Mouse (Mus musculus) neural tube, embryonic 14.5 days (tissue): ENCODE data around the gene Zgrf1. TPM values are rescaled to one million over a fixed set of nuclear protein-coding genes. Genes with fewer than 3 reads are reported as not detected.

Source experiments
- ATAC-seq: fragments of 200-750 bp; cut with Nextera tagmentation; 2 replicates; pipeline ENCODE4 v1.8.0; 2017; ENCODE audit warnings: low read depth, mild to moderate bottlenecking, moderate TSS enrichment, moderate library complexity
- H3K27ac ChIP-seq: fragments of 300-500 bp; sonication (generic); 2 replicates; pipeline ENCODE4 v1.5.1; 2014; ENCODE audit warnings: low read depth, mild to moderate bottlenecking, control low read depth, low read length, moderate library complexity, mixed read lengths
- H3K27me3 ChIP-seq: fragments of 300-500 bp; sonication (generic); 2 replicates; pipeline ENCODE4 v1.6.1; 2014; ENCODE audit warnings: low read length; ENCODE audit not compliant: control insufficient read depth, insufficient read depth
- H3K36me3 ChIP-seq: fragments of 300-500 bp; sonication (generic); 2 replicates; pipeline ENCODE4 v1.6.1; 2014; ENCODE audit warnings: low read length, mixed read lengths; ENCODE audit not compliant: control insufficient read depth, insufficient read depth
- H3K4me1 ChIP-seq: fragments of 300-500 bp; sonication (generic); 2 replicates; pipeline ENCODE4 v1.6.1; 2014; ENCODE audit warnings: low read length; ENCODE audit not compliant: control insufficient read depth, insufficient read depth
- H3K4me2 ChIP-seq: fragments of 300-500 bp; sonication (generic); 2 replicates; pipeline ENCODE4 v1.6.1; 2014; ENCODE audit warnings: mild to moderate bottlenecking, low read depth, low read length, control low read depth
- H3K4me3 ChIP-seq: fragments of 300-500 bp; sonication (generic); 2 replicates; pipeline ENCODE4 v1.5.1; 2014; ENCODE audit warnings: low read depth, low read length, control low read depth, mixed read lengths
- H3K9ac ChIP-seq: fragments of 300-500 bp; sonication (generic); replicated peaks from 2 replicates; pipeline ENCODE4 v1.6.1; 2014; ENCODE audit warnings: low read depth, mild to moderate bottlenecking, control low read depth, low read length, mixed read lengths
- H3K9me3 ChIP-seq: fragments of 300-500 bp; sonication (generic); 2 replicates; pipeline ENCODE4 v1.6.1; 2016; ENCODE audit warnings: low read length; ENCODE audit not compliant: control insufficient read depth
- WGBS: fragments of 180-500 bp; shearing (Covaris S2); extraction: QIAGEN DNeasy Blood & Tissue Kit; methylation state at CpG from one replicate; pipeline ENCODE4 v1.1.7; 2014; 5-methylcytosine and 5-hydroxymethylcytosine counted together
- polyA plus RNA-seq: library from polyadenylated mRNA; unstranded; fragments of >200 nt; fragmentation: Nextera tagmentation; extraction: Ambion mirVana; gene quantifications from 2 replicates; pipeline ENCODE4 v1.2.1, GENCODE M21; 2014

The Zgrf1 gene
- polyA plus RNA-seq, 1 experiment from 2014 or later: 4.1 TPM

DNA sequence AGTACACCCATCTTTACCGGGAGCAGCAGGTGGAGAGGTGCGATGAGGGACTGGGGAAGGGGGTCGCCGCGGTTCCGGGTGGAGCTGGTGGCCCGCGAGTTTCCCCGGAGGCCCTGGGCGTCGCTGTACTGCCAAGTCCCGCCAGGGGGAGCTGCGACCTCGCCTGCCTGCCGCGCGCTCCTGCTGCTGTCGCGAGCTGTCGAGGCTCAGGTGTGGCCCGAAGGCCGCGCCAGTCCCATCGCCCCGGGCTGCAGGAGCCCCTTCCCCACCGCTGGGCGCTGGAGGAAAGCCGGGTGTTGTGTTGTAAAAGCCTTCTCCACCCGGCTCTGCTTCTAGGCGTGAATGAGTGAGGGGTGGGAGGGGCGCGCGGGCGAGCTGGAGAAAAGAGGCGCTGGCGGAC is 72.0 kb downstream of the Zgrf1 start:
- Histone ChIP-seq H3K9ac (0 out of 2 replicates have a peak overlapping the region, but pooled peaks have one; percentile 25), H3K4me2 (peak overlapping the region; percentile 51), H3K27me3 (peaks cover 41% of the 10 kb centered on the region), H3K36me3 (no peaks in the 10 kb centered on the region), H3K9me3 (no peaks in the 10 kb centered on the region), H3K27ac (no peak overlapping the region), H3K4me3 (peak overlapping the region; percentile 24), H3K4me1 (0 out of 2 replicates have a peak, but pooled peaks cover 5% of the 10 kb centered on the region)
- ATAC-seq: peak; percentile 86
- WGBS: 0% methylated on average over 36 of the region's 36 CpGs

DNA sequence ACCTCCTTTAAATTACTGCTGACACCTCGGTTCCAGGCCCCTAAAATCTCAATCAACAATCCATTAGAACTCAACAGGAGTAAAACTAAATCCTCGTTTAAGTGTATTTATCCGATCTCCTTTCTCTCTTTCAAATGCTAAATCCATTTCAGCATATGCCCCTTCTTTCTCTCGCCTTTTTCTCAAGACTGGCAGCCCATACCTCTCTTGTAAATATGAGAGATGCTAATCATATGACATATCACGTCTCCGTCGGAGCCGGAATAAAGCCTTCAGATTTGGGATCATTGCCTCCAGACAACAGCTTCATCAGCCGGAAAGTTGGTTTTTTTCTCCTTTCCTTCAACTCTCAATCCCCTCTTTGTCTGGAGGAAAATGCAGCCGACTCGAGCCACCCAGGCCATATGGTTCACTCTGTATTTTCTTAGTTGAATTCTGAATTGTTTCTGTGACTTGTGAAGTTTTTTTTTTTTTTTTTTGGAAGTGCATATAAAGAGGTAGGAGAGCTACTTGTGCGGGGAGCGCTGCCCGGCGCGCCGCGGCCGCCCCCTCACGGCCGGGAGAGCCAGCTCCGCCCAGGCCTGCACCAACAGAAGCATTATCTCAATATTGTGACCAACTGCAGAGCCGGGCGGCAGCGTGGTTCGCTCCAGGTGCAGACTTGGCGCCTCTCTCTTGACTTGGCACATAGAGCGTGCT is 72.6 kb downstream of the Zgrf1 start:
- Histone ChIP-seq H3K4me3 (peak overlapping the region; percentile 24), H3K9ac (0 out of 2 replicates have a peak overlapping the region, but pooled peaks have one; percentile 25), H3K4me1 (0 out of 2 replicates have a peak, but pooled peaks cover 5% of the 10 kb centered on the region), H3K9me3 (no peaks in the 10 kb centered on the region), H3K27ac (no peak overlapping the region), H3K36me3 (no peaks in the 10 kb centered on the region), H3K4me2 (peak overlapping the region; percentile 51), H3K27me3 (peaks cover 42% of the 10 kb centered on the region)
- WGBS: 1% methylated on average over 28 of the region's 28 CpGs
- peak; percentile 54; the same call in 1 of the 2 replicates for ATAC-seq

DNA sequence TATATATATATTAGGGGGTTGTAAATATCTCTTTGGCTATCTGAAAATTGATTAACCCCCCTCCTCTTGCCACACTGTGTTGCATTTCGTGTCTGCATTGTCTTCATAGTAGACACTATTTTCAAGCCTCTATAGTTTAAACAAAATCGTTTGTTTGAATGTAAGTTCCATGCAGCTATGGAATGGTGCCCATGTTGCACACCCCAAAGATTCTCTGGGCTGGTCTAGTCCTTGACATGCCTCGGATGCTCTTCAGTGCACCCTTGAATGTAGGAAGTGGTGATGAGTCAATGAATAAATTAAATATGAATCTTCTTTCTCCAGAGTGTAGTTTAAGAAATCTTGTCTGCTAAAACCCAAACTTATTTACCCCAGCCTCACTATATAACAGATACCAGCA is 73.2 kb downstream of the Zgrf1 start:
- H3K9me3 ChIP-seq: no peaks in the 10 kb centered on the region
- H3K4me3 ChIP-seq: no peak overlapping the region
- ATAC-seq: no peak
- H3K27me3 ChIP-seq: peaks cover 42% of the 10 kb centered on the region
- H3K4me2 ChIP-seq: no peak overlapping the region
- H3K4me1 ChIP-seq: 0 out of 2 replicates have a peak, but pooled peaks cover 6% of the 10 kb centered on the region
- no peaks in the 10 kb centered on the region for H3K36me3 ChIP-seq
- H3K27ac ChIP-seq: no peak overlapping the region
- H3K9ac ChIP-seq: no peak overlapping the region
- 5% methylated on average over 3 of the region's 3 CpGs for WGBS

GRCm38 (mm10) chr3:127627151-127627955 is 74.1 kb downstream of the Zgrf1 start:
- H3K4me2 ChIP-seq: no peak overlapping the region
- H3K27me3 ChIP-seq: peaks cover 46% of the 10 kb centered on the region
- no peak overlapping the region for H3K4me3 ChIP-seq
- no peaks in the 10 kb centered on the region for H3K9me3 ChIP-seq
- H3K9ac ChIP-seq: no peak overlapping the region
- ATAC-seq: no peak
- no peak overlapping the region for H3K27ac ChIP-seq
- H3K4me1 ChIP-seq: 0 out of 2 replicates have a peak, but pooled peaks cover 11% of the 10 kb centered on the region
- 2% methylated on average over 28 of the region's 28 CpGs for WGBS
- H3K36me3 ChIP-seq: no peaks in the 10 kb centered on the region

GRCm38 (mm10) chr3:127627956-127628310 is 74.6 kb downstream of the Zgrf1 start:
- 2% methylated on average over 9 of the region's 9 CpGs for WGBS
- H3K9me3 ChIP-seq: no peaks in the 10 kb centered on the region
- H3K27ac ChIP-seq: no peak overlapping the region
- ATAC-seq: no peak
- H3K27me3 ChIP-seq: peaks cover 46% of the 10 kb centered on the region
- H3K4me3 ChIP-seq: no peak overlapping the region
- H3K9ac ChIP-seq: no peak overlapping the region
- 0 out of 2 replicates have a peak, but pooled peaks cover 14% of the 10 kb centered on the region for H3K4me1 ChIP-seq
- no peak overlapping the region for H3K4me2 ChIP-seq
- no peaks in the 10 kb centered on the region for H3K36me3 ChIP-seq

- no peaks in the 10 kb centered on the region for H3K9me3 ChIP-seq
- H3K27me3 ChIP-seq: peaks cover 46% of the 10 kb centered on the region
- no peak overlapping the region for H3K4me3 ChIP-seq
- no peak for ATAC-seq
- no peak overlapping the region for H3K9ac ChIP-seq
- no peak overlapping the region for H3K27ac ChIP-seq
- no peaks in the 10 kb centered on the region for H3K36me3 ChIP-seq
- no peak overlapping the region for H3K4me2 ChIP-seq
- H3K4me1 ChIP-seq: peaks cover 17% of the 10 kb centered on the region; the same call in 1 of the 2 replicates
- 3% methylated on average over 37 of the region's 37 CpGs for WGBS
Observed at GRCm38 (mm10) chr3:127628311-127629184, 75.3 kb downstream of the Zgrf1 start.

GRCm38 (mm10) chr3:127630190-127630589 is 76.9 kb downstream of the Zgrf1 start:
- Histone ChIP-seq H3K4me2 (no peak overlapping the region), H3K4me1 (peaks cover 22% of the 10 kb centered on the region; the same call in 1 of the 2 replicates), H3K9me3 (no peaks in the 10 kb centered on the region), H3K36me3 (no peaks in the 10 kb centered on the region), H3K4me3 (no peak overlapping the region), H3K27ac (no peak overlapping the region), H3K9ac (no peak overlapping the region), H3K27me3 (peaks cover 43% of the 10 kb centered on the region)
- WGBS: 9% methylated on average over 1 of the region's 1 CpGs
- no peak for ATAC-seq

DNA sequence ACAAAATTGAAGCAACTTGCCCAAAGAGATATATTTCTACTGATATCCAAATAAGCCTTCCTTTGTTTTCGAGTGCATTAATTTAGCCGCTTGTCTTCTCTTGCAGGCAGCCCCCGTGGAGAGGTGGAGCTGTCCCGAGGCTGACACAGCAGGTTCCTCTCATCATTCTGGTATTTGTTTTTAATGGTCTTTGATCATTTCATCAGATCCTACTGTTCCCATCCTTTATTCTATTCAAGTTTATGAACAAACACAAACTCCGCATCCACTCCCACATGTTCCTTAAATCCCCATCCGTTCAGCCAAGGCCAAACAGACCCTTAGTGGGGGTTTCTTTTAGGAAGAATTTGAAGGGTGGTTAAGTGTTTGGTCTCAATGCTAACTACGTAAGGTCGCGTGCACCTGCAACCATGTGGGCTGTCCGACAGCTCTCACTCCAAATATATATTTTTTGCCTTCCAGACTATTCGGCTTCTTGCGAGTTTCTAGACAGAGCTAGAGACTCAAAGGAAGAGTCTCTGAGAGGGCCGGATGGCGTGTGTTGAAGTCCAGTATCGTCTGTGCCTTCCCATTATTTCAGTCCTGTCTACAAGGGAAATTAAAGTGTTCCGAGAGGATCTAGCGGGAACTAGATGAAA is 77.6 kb downstream of the Zgrf1 start:
- H3K27me3 ChIP-seq: peaks cover 38% of the 10 kb centered on the region

More for the DNA sequence above, 77.6 kb downstream of the Zgrf1 start:
- H3K4me3 ChIP-seq: no peak overlapping the region
- peaks cover 19% of the 10 kb centered on the region; the same call in 1 of the 2 replicates for H3K4me1 ChIP-seq
- whole genome bisulfite sequencing: 4% methylated on average over 17 of the region's 17 CpGs
- H3K9me3 ChIP-seq: no peaks in the 10 kb centered on the region
- no peak overlapping the region for H3K4me2 ChIP-seq
- ATAC-seq: no peak
- no peak overlapping the region for H3K9ac ChIP-seq
- H3K36me3 ChIP-seq: no peaks in the 10 kb centered on the region
- H3K27ac ChIP-seq: no peak overlapping the region
